Mouse (Mus musculus) midbrain, postnatal 0 days (tissue): ENCODE data around the gene Fen1. TPM values are rescaled to one million over a fixed set of nuclear protein-coding genes. Genes with fewer than 3 reads are reported as not detected.

Experiments
- ATAC-seq: fragments of 200-750 bp; cut with Nextera tagmentation; 2 replicates; pipeline ENCODE4 v1.8.0; 2017; ENCODE audit warnings: moderate number of reproducible peaks, mild to moderate bottlenecking, moderate TSS enrichment, moderate library complexity; ENCODE audit not compliant: low FRiP score
- DNase-seq: peaks from one replicate; pipeline ENCODE4 v3.0.0-alpha.2; 2015; ENCODE audit warnings: low spot score
- H3K27ac ChIP-seq: fragments of 300-500 bp; sonication (generic); 2 replicates; pipeline ENCODE4 v1.5.1; 2014; ENCODE audit warnings: low read depth, mild to moderate bottlenecking, low read length, mixed read lengths
- H3K27me3 ChIP-seq: fragments of 300-500 bp; sonication (generic); 2 replicates; pipeline ENCODE4 v1.6.1; 2014; ENCODE audit warnings: low read length, control low read depth, mixed read lengths; ENCODE audit not compliant: insufficient read depth
- H3K36me3 ChIP-seq: fragments of 300-500 bp; sonication (generic); 2 replicates; pipeline ENCODE4 v1.6.1; 2014; ENCODE audit warnings: low read length, control low read depth, mixed read lengths; ENCODE audit not compliant: insufficient read depth
- H3K4me1 ChIP-seq: fragments of 300-500 bp; sonication (generic); 2 replicates; pipeline ENCODE4 v1.6.1; 2014; ENCODE audit warnings: mild to moderate bottlenecking, control low read depth, antibody characterized with exemption, low read length, mixed read lengths; ENCODE audit not compliant: insufficient read depth
- H3K4me2 ChIP-seq: fragments of 300-500 bp; sonication (generic); 2 replicates; pipeline ENCODE4 v1.6.1; 2014; ENCODE audit warnings: low read depth, mild to moderate bottlenecking, low read length, mixed read lengths; ENCODE audit not compliant: poor library complexity, severe bottlenecking
- H3K4me3 ChIP-seq: fragments of 300-500 bp; sonication (generic); 2 replicates; pipeline ENCODE4 v1.5.1; 2014; ENCODE audit warnings: low read depth, mild to moderate bottlenecking, low read length, moderate library complexity
- H3K9ac ChIP-seq: fragments of 300-500 bp; sonication (generic); replicated peaks from 2 replicates; pipeline ENCODE4 v1.6.1; 2014; ENCODE audit warnings: mild to moderate bottlenecking, low read length, moderate library complexity, mixed read lengths; ENCODE audit not compliant: poor library complexity, severe bottlenecking
- H3K9me3 ChIP-seq: fragments of 300-500 bp; sonication (generic); 2 replicates; pipeline ENCODE4 v1.6.1; 2016; ENCODE audit warnings: low read length, control low read depth
- CTCF ChIP-seq: IDR thresholded peaks from 2 replicates; pipeline ENCODE4 v1.5.1; 2016; ENCODE audit warnings: antibody characterized with exemption, mild to moderate bottlenecking
- WGBS: fragments of 180-500 bp; shearing (Covaris S2); extraction: QIAGEN DNeasy Blood & Tissue Kit; methylation state at CpG from one replicate; pipeline ENCODE4 v1.1.7; 2014; 5-methylcytosine and 5-hydroxymethylcytosine counted together
- polyA plus RNA-seq: library from polyadenylated mRNA; unstranded; fragments of >200 nt; fragmentation: Nextera tagmentation; extraction: Ambion mirVana; gene quantifications from 2 replicates; pipeline ENCODE4 v1.2.1, GENCODE M21; 2015
- total RNA-seq: library from RNA; depleted of rRNA; stranded (reverse); fragments of >200 nt; gene quantifications from 2 replicates; pipeline ENCODE4 v1.2.3, GENCODE M21; 2014; rRNA removed

Gene Fen1
- 19.8 and 20.9 TPM in 2 replicates for total RNA-seq
- polyA plus RNA-seq, result 20.5 and 21.8 TPM in 2 replicates

DNA sequence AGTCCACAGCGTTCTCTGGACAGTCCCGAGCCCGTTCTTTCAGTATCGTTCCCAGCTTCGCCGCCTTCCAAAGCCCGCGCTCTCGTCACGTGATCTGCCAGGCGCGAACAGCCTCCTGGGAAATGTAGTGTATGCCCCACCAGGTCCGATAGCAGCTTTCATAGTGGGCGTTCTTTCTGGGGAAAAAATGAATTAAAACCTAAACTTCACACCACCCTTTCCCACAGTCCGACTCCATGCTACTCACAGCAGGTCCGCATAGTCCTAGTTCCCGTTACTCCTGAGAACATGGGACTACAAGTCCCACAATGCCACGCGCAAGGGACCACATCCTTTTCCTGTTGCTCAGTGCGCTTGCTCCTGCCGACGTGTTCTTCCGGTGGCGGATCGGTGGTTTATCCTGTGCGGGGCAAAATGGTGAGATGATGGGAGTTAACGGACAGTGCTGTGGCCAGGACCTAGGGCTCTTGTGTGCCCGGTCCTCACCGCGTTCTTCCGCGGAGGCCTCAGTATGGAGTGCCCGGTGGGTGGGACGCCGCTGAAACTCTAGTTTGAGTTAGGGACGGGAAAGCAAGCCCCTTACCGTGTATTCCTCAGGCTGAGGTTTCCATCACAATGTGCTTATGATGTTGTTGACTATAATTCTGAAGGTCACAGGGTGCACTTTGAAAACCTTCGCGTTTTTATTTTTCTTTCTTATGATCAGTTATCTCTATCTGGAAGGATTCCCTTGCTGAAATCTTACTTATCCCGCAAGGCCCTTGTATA, at the start of gene Fen1, which contains the start of gene Tmem258:
Gene Fen1 (minus strand): TSS at position 322 of the 768 bp plus-strand sequence.
Gene Tmem258 (plus strand): TSS at position 167 of the 768 bp plus-strand sequence.
- TF ChIP-seq CTCF, result no peak
- peak within 1 kb of the TSS; percentile 71 for H3K27ac ChIP-seq
- no peaks in the 10 kb centered on the region for H3K27me3 ChIP-seq
- under 1% methylated on average over 40 of the region's 40 CpGs for WGBS
- H3K4me1 ChIP-seq, result peaks cover 10% of the 10 kb centered on the region; the same call in 1 of the 2 replicates
- no peaks in the 10 kb centered on the region for H3K9me3 ChIP-seq
- DNase-seq (peak; percentile 92), ATAC-seq (peak; percentile 92)
- H3K4me2 ChIP-seq, result peak within 1 kb of the TSS; percentile 85
- peak within 1 kb of the TSS; percentile 80 for H3K4me3 ChIP-seq
- H3K9ac ChIP-seq, result peak within 1 kb of the TSS; percentile 70
- H3K36me3 ChIP-seq, result peaks cover 39% of the 10 kb centered on the region

DNA sequence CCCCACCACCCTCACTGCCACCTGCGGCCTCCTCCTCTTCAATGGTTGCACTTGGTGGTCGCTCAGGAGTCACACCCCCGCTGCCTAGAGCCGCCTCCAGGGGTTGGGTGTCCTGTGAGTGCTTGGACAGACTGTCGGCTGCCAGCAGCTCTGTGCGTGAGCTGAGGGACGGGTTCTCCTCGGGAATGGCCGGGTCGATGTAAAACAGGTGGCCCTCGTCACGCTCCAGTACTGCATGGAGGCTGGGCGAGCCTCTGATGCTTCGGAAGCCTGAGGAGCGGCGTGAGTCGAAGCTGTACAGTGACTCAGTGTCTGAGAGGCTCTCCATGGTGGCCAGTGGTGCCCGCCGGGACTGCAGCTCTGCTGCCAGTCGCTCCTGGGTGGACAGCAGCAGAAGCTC, 44.2 kb upstream of the Fen1 start:
- no peak overlapping the region for H3K9ac ChIP-seq
- no peaks in the 10 kb centered on the region for H3K27me3 ChIP-seq
- no peak for TF ChIP-seq CTCF
- no peaks in the 10 kb centered on the region for H3K9me3 ChIP-seq
- ATAC-seq (no peak), DNase-seq (no peak)
- H3K4me1 ChIP-seq, result no peaks in the 10 kb centered on the region
- H3K36me3 ChIP-seq, result peaks cover 49% of the 10 kb centered on the region
- no peak overlapping the region for H3K4me2 ChIP-seq
- 58% methylated on average over 20 of the region's 20 CpGs for WGBS
- H3K27ac ChIP-seq, result no peak overlapping the region
- no peak overlapping the region for H3K4me3 ChIP-seq

DNA sequence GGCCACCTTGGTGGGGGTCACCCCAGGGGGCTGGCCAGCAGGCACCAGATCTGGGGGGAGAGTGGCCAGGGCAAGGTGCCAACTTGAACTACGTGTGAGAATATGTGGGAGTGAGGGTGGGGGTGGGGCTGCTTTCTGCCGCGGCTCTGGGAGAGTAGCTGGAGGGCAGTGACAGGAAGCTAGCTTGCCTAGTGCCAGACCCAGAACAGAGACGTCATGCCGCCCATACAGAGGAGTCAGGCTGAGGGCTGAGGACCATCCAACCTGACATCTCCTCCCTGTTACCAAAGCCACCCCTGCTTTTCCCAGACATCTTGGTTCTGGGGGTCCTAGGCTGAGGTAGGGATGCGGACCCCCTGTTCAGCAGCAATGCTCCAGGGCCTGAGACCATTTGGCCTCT, 43.2 kb upstream of the Fen1 start:
- no peak overlapping the region for H3K9ac ChIP-seq
- H3K27me3 ChIP-seq, result no peaks in the 10 kb centered on the region
- no peaks in the 10 kb centered on the region for H3K9me3 ChIP-seq
- 36% methylated on average over 6 of the region's 6 CpGs for WGBS
- no peak for TF ChIP-seq CTCF
- no peak overlapping the region for H3K27ac ChIP-seq
- no peak overlapping the region for H3K4me3 ChIP-seq
- no peaks in the 10 kb centered on the region for H3K4me1 ChIP-seq
- H3K36me3 ChIP-seq, result peaks cover 41% of the 10 kb centered on the region
- no peak overlapping the region for H3K4me2 ChIP-seq
- DNase-seq (no peak), ATAC-seq (no peak)

DNA sequence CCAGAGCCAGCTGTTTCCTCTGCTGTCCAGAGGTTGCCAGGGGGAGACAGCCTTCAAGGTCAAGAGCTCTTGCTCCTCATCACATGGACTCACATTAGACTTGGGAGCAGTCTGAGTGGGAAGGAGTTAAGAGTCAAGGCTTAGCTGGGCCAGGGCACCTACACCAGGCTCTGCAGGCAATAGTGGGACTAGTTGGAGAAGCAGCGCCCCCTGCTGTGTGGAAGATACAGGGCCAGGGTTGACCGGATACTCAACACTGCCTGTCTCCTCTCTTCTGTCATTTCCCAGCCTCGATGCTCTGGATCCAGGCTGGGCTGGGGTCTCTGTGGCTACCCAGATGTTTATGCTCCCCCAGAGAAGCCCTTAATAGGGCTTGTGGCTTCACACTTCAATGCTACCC, 40.2 kb upstream of the Fen1 start:
- no peak for ATAC-seq
- TF ChIP-seq CTCF, result peak; percentile 60
- peak; percentile 56 for DNase-seq
- Histone ChIP-seq H3K27ac (no peak overlapping the region), H3K9ac (no peak overlapping the region), H3K4me3 (no peak overlapping the region), H3K27me3 (0 out of 2 replicates have a peak, but pooled peaks cover 7% of the 10 kb centered on the region), H3K4me1 (no peaks in the 10 kb centered on the region), H3K9me3 (no peaks in the 10 kb centered on the region), H3K4me2 (no peak overlapping the region), H3K36me3 (peaks cover 14% of the 10 kb centered on the region; the same call in 1 of the 2 replicates)
- WGBS, result 30% methylated on average over 3 of the region's 3 CpGs

DNA sequence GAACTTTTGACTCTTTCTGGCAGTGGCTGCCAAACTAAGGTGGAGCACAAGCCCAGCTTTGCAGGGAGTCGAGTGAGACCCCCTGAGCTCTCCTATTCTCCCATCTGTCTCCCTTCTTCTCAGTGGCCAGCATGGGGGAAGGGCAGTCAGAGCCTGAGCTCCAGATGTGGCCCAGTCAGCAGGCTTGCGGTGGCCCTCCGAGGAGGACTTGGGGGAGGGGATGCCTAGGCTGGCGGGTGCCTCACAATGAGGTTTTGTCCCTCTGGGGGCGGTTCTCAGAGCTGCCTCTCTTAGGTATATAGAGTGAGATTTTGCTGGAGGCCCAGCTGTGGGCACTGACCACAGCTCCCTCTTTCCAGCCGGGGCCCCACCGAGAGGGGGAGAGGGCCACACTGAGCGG, 38.9 kb upstream of the Fen1 start:
- Histone ChIP-seq H3K36me3 (peaks cover 7% of the 10 kb centered on the region; the same call in 1 of the 2 replicates), H3K4me1 (no peaks in the 10 kb centered on the region), H3K4me2 (no peak overlapping the region), H3K4me3 (no peak overlapping the region), H3K9ac (no peak overlapping the region), H3K9me3 (no peaks in the 10 kb centered on the region), H3K27ac (no peak overlapping the region), H3K27me3 (0 out of 2 replicates have a peak, but pooled peaks cover 7% of the 10 kb centered on the region)
- DNase-seq (no peak), ATAC-seq (no peak)
- WGBS, result 5% methylated on average over 8 of the region's 8 CpGs
- no peak for TF ChIP-seq CTCF
